Comparison of ENCODE assay signal across 28 mouse cellular contexts in the genomic region with DNA sequence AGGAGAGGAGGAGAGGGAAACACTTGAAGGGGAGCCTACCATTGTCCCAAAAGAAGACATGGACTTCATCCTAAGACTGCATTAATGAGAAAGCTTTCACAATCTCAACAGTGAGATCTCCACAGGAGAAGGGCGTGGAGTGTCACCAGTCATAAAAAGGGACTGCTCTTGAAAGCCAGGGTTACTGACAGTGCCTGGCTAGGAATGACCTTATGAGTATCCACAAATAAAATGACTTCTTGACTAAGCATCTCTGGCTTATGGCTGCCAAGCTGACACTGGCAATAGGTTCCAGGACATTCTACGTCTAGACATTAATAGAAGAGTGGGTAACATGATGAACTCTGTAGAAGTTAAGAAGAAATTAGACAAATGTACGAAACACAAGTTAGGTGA. TPM values are rescaled to one million over a fixed set of nuclear protein-coding genes. Genes with fewer than 3 reads are reported as not detected.
DNase-seq lines count a peak whose midpoint lies in the region; ATAC-seq and TF ChIP-seq lines count a peak whose summit lies in the region.
"Had no signal": no experiment of that assay in that cellular context is flagged by ENCODE, and none has a peak within 500 bp of the region (broad histone marks: within the 10 kb centered on the region; RNA-seq: fewer than 3 reads in every experiment).

No protein-coding gene starts in this region.

- TF ChIP-seq POLR2A in ES-Bruce4 (IDR thresholded peaks at IDR 0.05; ENCODE audit: insufficient read depth, low read length): no peak

- H3K4me1 ChIP-seq in ES-Bruce4 (ENCODE audit: control insufficient read depth, insufficient read depth, low read length): peaks cover 7% of the 10 kb centered on the region
- H3K4me1 ChIP-seq in liver, embryonic 14.5 days (replicated peaks; ENCODE audit: control insufficient read depth in 2 of 2, insufficient read depth in 2 of 2, low read length in 1 of 2): peaks cover 56 to 59% of the 10 kb centered on the region in 2 experiments
- peaks cover 8% of the 10 kb centered on the region for H3K4me1 ChIP-seq in hindbrain, embryonic 11.5 days (replicated peaks; ENCODE audit: control insufficient read depth, insufficient read depth, low read length)

- no peaks in the 10 kb centered on the region for H3K27me3 ChIP-seq in ES-Bruce4 (ENCODE audit: control insufficient read depth, insufficient read depth, low read length, poor library complexity, severe bottlenecking)
- H3K27me3 ChIP-seq in liver, embryonic 14.5 days (ENCODE audit: control insufficient read depth, insufficient read depth, low read length): no peaks in the 10 kb centered on the region
- H3K27me3 ChIP-seq in hindbrain, embryonic 11.5 days (ENCODE audit: control insufficient read depth, insufficient read depth, low read length): no peaks in the 10 kb centered on the region
- H3K27me3 ChIP-seq: CH12.LX; kidney, embryonic 15.5 days; limb, embryonic 13.5 days; midbrain, embryonic 13.5 days; neural tube, embryonic 13.5 days; Patski had no signal

- WGBS in liver, embryonic 14.5 days (ENCODE audit: insufficient replicate concordance): 76% methylated on average over 3 of the region's 3 CpGs
- WGBS in hindbrain, embryonic 11.5 days: 86% methylated on average over 3 of the region's 3 CpGs

- no peak for ATAC-seq in liver, embryonic 14.5 days (ENCODE audit: insufficient read depth)
- no peak for ATAC-seq in hindbrain, embryonic 11.5 days (ENCODE audit: low FRiP score)
- ATAC-seq: forebrain, embryonic 16.5 days; midbrain, embryonic 13.5 days; Patski had no signal

- no peaks in the 10 kb centered on the region for H3K9me3 ChIP-seq in ES-Bruce4 (replicated peaks; ENCODE audit: control insufficient read depth, insufficient read depth, low read length, poor library complexity, severe bottlenecking)
- H3K9me3 ChIP-seq in liver, embryonic 14.5 days (ENCODE audit: control insufficient read depth, low read length): no peaks in the 10 kb centered on the region
- H3K9me3 ChIP-seq in hindbrain, embryonic 11.5 days (ENCODE audit: control insufficient read depth, low read length): no peaks in the 10 kb centered on the region
- H3K9me3 ChIP-seq: G1E; kidney, embryonic 15.5 days; limb, embryonic 13.5 days; midbrain, embryonic 13.5 days; neural tube, embryonic 13.5 days had no signal

- no peak for TF ChIP-seq CTCF in ES-Bruce4 (IDR thresholded peaks at IDR 0.05; ENCODE audit: low read depth, low read length)
- TF ChIP-seq CTCF in liver, embryonic 14.5 days (IDR thresholded peaks at IDR 0.05; ENCODE audit: low read depth): no peak

- DNase-seq in heart, adult 11 months: peak; percentile 84
- no peak for DNase-seq in heart, postnatal 4 days
- DNase-seq in 416B (ENCODE audit: low read depth): peak; percentile 36
- no peak for DNase-seq in liver, embryonic 14.5 days (ENCODE audit: low read depth in 3 of 3, low spot score in 3 of 3)
- DNase-seq in yolk sac, embryonic 10.5 days (ENCODE audit: low spot score): no peak
- DNase-seq in hindbrain, embryonic 11.5 days (ENCODE audit: low spot score): no peak
- DNase-seq in thymus, postnatal 25 days: no peak
- DNase-seq: cerebellum, adult 11 months; cerebellum, adult 9-10 months; cerebellum, postnatal 36 days; kidney, adult 18-20 months; lung, adult 2 months; lung, postnatal 10 days; right cerebral cortex, postnatal 4 days; thymus, adult 2 months; thymus, postnatal 4 days had no signal

- H3K4me3 ChIP-seq in ES-Bruce4 (ENCODE audit: low read depth, low read length): no peak overlapping the region
- no peak overlapping the region for H3K4me3 ChIP-seq in liver, embryonic 14.5 days (ENCODE audit: insufficient read depth in 1 of 2, low read depth in 2 of 2, low read length in 2 of 2)
- H3K4me3 ChIP-seq in hindbrain, embryonic 11.5 days (ENCODE audit: low read depth, low read length): no peak overlapping the region
- H3K4me3 ChIP-seq: kidney, embryonic 15.5 days; limb, embryonic 13.5 days; midbrain, embryonic 13.5 days; neural tube, embryonic 13.5 days had no signal

- H3K27ac ChIP-seq in ES-Bruce4 (ENCODE audit: insufficient read depth, low read length): 0 out of 2 replicates have a peak overlapping the region, but pooled peaks have one; percentile 29
- H3K27ac ChIP-seq in liver, embryonic 14.5 days: peak overlapping the region; percentile 10
- H3K27ac ChIP-seq in hindbrain, embryonic 11.5 days (ENCODE audit: low read depth, low read length): no peak overlapping the region
- H3K27ac ChIP-seq: hindbrain, embryonic 14.5 days; kidney, embryonic 15.5 days; limb, embryonic 13.5 days; macrophage; midbrain, embryonic 13.5 days; neural tube, embryonic 13.5 days had no signal

- H3K9ac ChIP-seq in ES-Bruce4 (ENCODE audit: low read depth, poor library complexity, severe bottlenecking): no peak overlapping the region
- H3K9ac ChIP-seq in liver, embryonic 14.5 days (replicated peaks): no peak overlapping the region
- no peak overlapping the region for H3K9ac ChIP-seq in hindbrain, embryonic 11.5 days (ENCODE audit: low read depth, low read length)
- H3K9ac ChIP-seq: hindbrain, embryonic 14.5 days; kidney, embryonic 15.5 days; limb, embryonic 13.5 days; midbrain, embryonic 13.5 days; neural tube, embryonic 13.5 days had no signal

- no peaks in the 10 kb centered on the region for H3K36me3 ChIP-seq in ES-Bruce4 (ENCODE audit: control insufficient read depth, insufficient read depth, low read length, poor library complexity, severe bottlenecking)
- peaks cover 3% of the 10 kb centered on the region; the same call in 1 of the 2 replicates for H3K36me3 ChIP-seq in liver, embryonic 14.5 days (replicated peaks; ENCODE audit: control insufficient read depth, insufficient read depth, low read depth)
- H3K36me3 ChIP-seq in hindbrain, embryonic 11.5 days (ENCODE audit: control insufficient read depth, insufficient read depth, low read length): no peaks in the 10 kb centered on the region
- H3K36me3 ChIP-seq: limb, embryonic 13.5 days; midbrain, embryonic 13.5 days; neural tube, embryonic 13.5 days had no signal

- no peak overlapping the region for H3K4me2 ChIP-seq in liver, embryonic 14.5 days (ENCODE audit: low read depth)
- H3K4me2 ChIP-seq in hindbrain, embryonic 11.5 days (replicated peaks; ENCODE audit: low read depth, low read length): no peak overlapping the region
- H3K4me2 ChIP-seq: heart, embryonic 11.5 days; hindbrain, embryonic 14.5 days; kidney, embryonic 15.5 days; limb, embryonic 13.5 days; midbrain, embryonic 13.5 days; neural tube, embryonic 13.5 days had no signal

- TF ChIP-seq EP300 in ES-Bruce4 (IDR thresholded peaks at IDR 0.05; ENCODE audit: insufficient read depth, low read depth, low read length): no peak
- TF ChIP-seq EP300 in liver, embryonic 14.5 days (IDR thresholded peaks at IDR 0.05; ENCODE audit: low read depth): no peak

RNA-seq across cellular contexts. Expression of gene Nrip1, which starts 48.3 kb away (rescaled TPM):
- 10 to 100 TPM; 24.3 to 25.7 TPM for total RNA-seq in heart, postnatal 4 days (2021)
- polyA plus RNA-seq in ES-Bruce4 (2011; ENCODE audit: insufficient read depth, insufficient read length, low read depth, missing spikeins): 15.3 TPM in 2 replicates
- polyA plus RNA-seq in liver, embryonic 14.5 days (2012; rRNA removed): 2.5 and 3.5 TPM in 2 replicates
- polyA plus RNA-seq in liver, embryonic 14.5 days (2014; fragmentation: Nextera tagmentation; extraction: Ambion mirVana): 11.7 and 15.5 TPM in 2 replicates
- polyA plus RNA-seq in hindbrain, embryonic 11.5 days (2014; fragmentation: Nextera tagmentation; extraction: Ambion mirVana): 26.5 and 35.5 TPM in 2 replicates
- total RNA-seq: CH12.LX had no signal

Comparison
In these comparisons a context has a peak if more than half of its experiments do, and no peak if none do; other contexts are left out.
1. DNase-seq: peak in heart, adult 11 months (single experiment) and 416B (single experiment); none in heart, postnatal 4 days (single experiment), liver, embryonic 14.5 days (0 of 3), yolk sac, embryonic 10.5 days (single experiment), hindbrain, embryonic 11.5 days (single experiment) and thymus, postnatal 25 days (single experiment).